Mouse (Mus musculus): ENCODE results near the gene Gm3558.
"Not testable (repeated sequence)": the region's sequence is repeated elsewhere in the genome, so short reads cannot be mapped to it uniquely, and the experiment has no call there.

Gene Gm3558

DNA sequence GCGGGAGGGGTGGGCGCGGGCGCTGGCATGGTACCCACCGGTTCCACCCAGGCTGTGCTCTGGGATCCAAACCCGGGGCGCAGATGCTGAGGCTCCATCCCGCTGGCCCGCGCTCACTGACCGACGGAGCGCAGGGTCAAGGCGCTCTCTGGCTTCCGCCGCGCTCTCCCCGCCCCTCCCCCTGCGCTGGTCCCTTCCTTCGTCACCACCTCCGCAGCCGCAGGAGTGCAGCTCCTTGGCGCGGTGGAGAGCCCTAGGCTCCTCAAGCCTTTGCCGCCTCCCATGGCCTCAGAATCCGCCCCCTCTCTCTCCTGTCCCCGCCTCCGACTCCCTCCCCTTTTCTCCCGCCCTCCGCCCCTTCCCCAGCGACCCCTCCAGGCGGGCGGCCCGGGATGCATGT, at the start of gene Gm3558:
TSS of gene Gm3558 (minus strand) at position 185 of the 400 bp plus-strand sequence.
- DNase-seq (ENCODE audit: low read depth, low spot score), result not testable (repeated sequence)

DNA sequence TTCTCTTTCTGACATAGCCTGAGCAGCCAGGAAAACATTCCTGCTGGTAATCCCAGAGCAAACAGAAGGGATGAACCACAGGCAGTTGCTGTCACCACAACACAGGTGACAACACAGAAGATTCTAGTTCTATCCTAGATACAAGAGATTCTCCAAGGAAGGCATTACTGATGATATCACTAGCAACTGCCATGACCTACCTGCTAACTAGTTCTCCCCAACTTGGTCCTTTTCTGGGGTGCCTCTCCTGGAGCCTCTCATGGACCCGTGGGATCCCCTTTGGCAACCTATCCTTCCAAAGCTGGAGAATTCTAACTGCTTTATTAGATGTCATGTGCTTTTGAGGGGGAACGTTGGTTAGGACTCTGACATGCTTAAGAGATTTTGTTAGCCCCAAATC, 27.1 kb upstream of the Gm3558 start, which contains the start of gene Gm10338:
TSS of gene Gm10338 (minus strand) at position 101 of the 400 bp plus-strand sequence.
- not testable (repeated sequence) for DNase-seq (ENCODE audit: low read depth, low spot score)

DNA sequence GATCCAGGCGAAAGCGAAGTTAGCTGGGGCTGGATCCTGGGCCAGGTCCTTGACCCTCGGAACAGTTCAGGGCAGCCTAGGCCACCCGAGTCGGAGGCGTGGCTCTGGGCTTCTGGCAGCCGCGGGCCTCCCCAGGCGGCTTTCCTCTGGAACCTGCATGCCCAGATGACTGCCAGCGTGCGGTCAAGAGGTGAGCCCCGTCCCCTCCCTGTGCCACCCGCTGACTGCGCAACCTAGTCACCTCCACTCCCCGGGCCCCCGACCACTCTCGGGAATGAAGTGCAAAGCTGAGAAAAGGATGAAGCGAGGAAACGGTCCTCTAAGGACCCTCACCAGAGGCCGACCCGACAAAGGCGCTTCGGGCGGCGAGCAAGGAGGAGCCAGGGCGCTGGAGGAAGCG, 476 bp downstream of the Gm3558 start:
- DNase-seq (ENCODE audit: low read depth, low spot score), result peak; percentile 1

DNA sequence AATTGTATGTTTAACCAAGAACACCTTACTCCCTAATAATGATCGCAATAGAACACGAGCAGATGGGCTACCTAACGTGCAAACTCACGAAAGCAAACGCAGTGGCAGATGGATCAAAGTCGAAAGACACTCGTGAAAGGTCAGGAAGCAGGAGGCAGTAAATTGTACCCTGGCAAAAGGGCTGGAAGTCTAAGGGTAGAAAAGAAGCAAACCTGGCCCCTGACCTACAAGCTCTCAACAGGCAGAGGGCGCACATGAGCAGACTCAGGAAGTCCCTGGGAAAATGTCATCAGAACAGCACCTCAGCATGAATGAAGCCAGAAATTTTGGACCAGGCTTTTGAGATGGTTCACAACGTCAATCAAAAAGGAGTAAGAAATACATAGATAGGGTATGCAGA, 1.1 kb downstream of the Gm3558 start:
- not testable (repeated sequence) for DNase-seq (ENCODE audit: low read depth, low spot score)

Measured in CD4-positive, CD25-positive, alpha-beta regulatory T cell, adult 2 months (primary cell).